Mouse (Mus musculus) spleen, adult 12 weeks (tissue): ENCODE measurements around the gene Rspry1.

ENCODE experiments used
- DNase-seq: peaks from one replicate; pipeline ENCODE4 v3.0.0; 2022; ENCODE audit warnings: low spot score

Rspry1 gene

GRCm38 (mm10) chr8:94684287-94684686 lies 82.5 kb downstream of the Rspry1 start:
- DNase-seq: no peak

GRCm38 (mm10) chr8:94685953-94686352 lies 84.2 kb downstream of the Rspry1 start:
- DNase-seq: no peak

- DNase-seq: no peak
Observed at GRCm38 (mm10) chr8:94694701-94695100, 93.0 kb downstream of the Rspry1 start.

GRCm38 (mm10) chr8:94695341-94695993 lies 93.7 kb downstream of the Rspry1 start:
- DNase-seq: no peak

- no peak for DNase-seq
Observed at GRCm38 (mm10) chr8:94695994-94696384, 94.3 kb downstream of the Rspry1 start, which contains the start of gene Pllp. Pllp (minus strand) TSS chr8:94696278.

GRCm38 (mm10) chr8:94696566-94696965 lies 94.8 kb downstream of the Rspry1 start:
- no peak for DNase-seq

GRCm38 (mm10) chr8:94697956-94698355 lies 96.2 kb downstream of the Rspry1 start:
- no peak for DNase-seq

GRCm38 (mm10) chr8:94699366-94699765 lies 97.6 kb downstream of the Rspry1 start:
- DNase-seq: no peak

GRCm38 (mm10) chr8:94700421-94700935 lies 98.7 kb downstream of the Rspry1 start:
- DNase-seq: no peak

GRCm38 (mm10) chr8:94702156-94702555 lies 100.4 kb downstream of the Rspry1 start:
- no peak for DNase-seq

GRCm38 (mm10) chr8:94702844-94703813 lies 101.4 kb downstream of the Rspry1 start:
- DNase-seq: peak; percentile 65

GRCm38 (mm10) chr8:94703972-94704668 lies 102.4 kb downstream of the Rspry1 start:
- DNase-seq: peak; percentile 100

- no peak for DNase-seq
Observed at GRCm38 (mm10) chr8:94704669-94704984, 102.9 kb downstream of the Rspry1 start.

- no peak for DNase-seq
Observed at GRCm38 (mm10) chr8:94705581-94706245, 104.0 kb downstream of the Rspry1 start.

- DNase-seq: no peak
Observed at GRCm38 (mm10) chr8:94706732-94707395, 105.1 kb downstream of the Rspry1 start.
